ENCODE assay signal across 22 mouse cellular contexts in genomic region chr5:26707661-26708060, GRCm38 (mm10).
DNase-seq lines count a peak whose midpoint lies in the region; ATAC-seq and TF ChIP-seq lines count a peak whose summit lies in the region.
"Had no signal": no experiment of that assay in that cellular context is flagged by ENCODE, and none has a peak within 500 bp of the region (broad histone marks: within the 10 kb centered on the region; RNA-seq: fewer than 3 reads in every experiment).

No protein-coding gene starts in this region.

- no peak for TF ChIP-seq CTCF in stomach, postnatal 0 days (IDR thresholded peaks at IDR 0.05; ENCODE audit: low read depth)

- no peak overlapping the region for H3K27ac ChIP-seq in stomach, postnatal 0 days (replicated peaks)
- H3K27ac ChIP-seq: embryonic facial prominence, embryonic 15.5 days; hindbrain, embryonic 12.5 days; limb, embryonic 15.5 days; liver, embryonic 15.5 days; macrophage had no signal

- H3K36me3 ChIP-seq in stomach, postnatal 0 days (ENCODE audit: control insufficient read depth, insufficient read depth, low read length), result no peaks in the 10 kb centered on the region
- H3K36me3 ChIP-seq: embryonic facial prominence, embryonic 15.5 days; hindbrain, embryonic 12.5 days; limb, embryonic 15.5 days; liver, embryonic 15.5 days had no signal

- no peak overlapping the region for H3K4me3 ChIP-seq in stomach, postnatal 0 days (ENCODE audit: low read depth, low read length)
- H3K4me3 ChIP-seq: embryonic facial prominence, embryonic 15.5 days; hindbrain, embryonic 12.5 days; limb, embryonic 15.5 days; liver, embryonic 15.5 days had no signal

- H3K9me3 ChIP-seq in stomach, postnatal 0 days (ENCODE audit: control insufficient read depth, low read length), result no peaks in the 10 kb centered on the region
- H3K9me3 ChIP-seq: embryonic facial prominence, embryonic 15.5 days; hindbrain, embryonic 12.5 days; limb, embryonic 15.5 days; liver, embryonic 15.5 days had no signal

- 76% methylated on average over 2 of the region's 2 CpGs for WGBS in stomach, postnatal 0 days

- ATAC-seq in stomach, postnatal 0 days (ENCODE audit: low FRiP score, low TSS enrichment), result no peak

- no peak for TF ChIP-seq EP300 in stomach, postnatal 0 days (optimal IDR thresholded peaks at IDR 0.05)

- H3K4me2 ChIP-seq in stomach, postnatal 0 days (replicated peaks; ENCODE audit: low read depth), result no peak overlapping the region
- H3K4me2 ChIP-seq: embryonic facial prominence, embryonic 15.5 days; hindbrain, embryonic 12.5 days; limb, embryonic 15.5 days; liver, embryonic 15.5 days; midbrain, embryonic 11.5 days had no signal

- H3K4me1 ChIP-seq in stomach, postnatal 0 days (replicated peaks; ENCODE audit: control insufficient read depth, insufficient read depth), result no peaks in the 10 kb centered on the region
- H3K4me1 ChIP-seq: embryonic facial prominence, embryonic 15.5 days; hindbrain, embryonic 12.5 days; limb, embryonic 15.5 days; liver, embryonic 15.5 days had no signal

- no peaks in the 10 kb centered on the region for H3K27me3 ChIP-seq in stomach, postnatal 0 days (ENCODE audit: control insufficient read depth, insufficient read depth, low read length)
- H3K27me3 ChIP-seq: CH12.LX; embryonic facial prominence, embryonic 15.5 days; hindbrain, embryonic 12.5 days; limb, embryonic 15.5 days; liver, embryonic 15.5 days had no signal

- peak; percentile 15 for DNase-seq in layer of hippocampus, adult 11-12 months (ENCODE audit: low spot score)
- DNase-seq in layer of hippocampus, postnatal 10 days (ENCODE audit: low spot score in 2 of 2), result no peak
- DNase-seq in frontal cortex, postnatal 14 days (ENCODE audit: low spot score in 2 of 2), result peak; percentile 8 to 9
- DNase-seq in left cerebral cortex, adult 9 months (ENCODE audit: low spot score in 2 of 2), result peak; percentile 53 to 64
- DNase-seq in right cerebral cortex, postnatal 25 days, result peak; percentile 48
- no peak for DNase-seq in stomach, postnatal 0 days (ENCODE audit: low spot score)
- no peak for DNase-seq in gastrocnemius, postnatal 4 days (ENCODE audit: low spot score in 2 of 2)
- DNase-seq in testis, postnatal 10 days (ENCODE audit: low spot score), result no peak
- DNase-seq: adrenal gland, postnatal 14 days; cerebellum, adult 18-20 months; cerebellum, postnatal 25 days; gastrocnemius, postnatal 25 days; kidney, adult 2 months; kidney, postnatal 10 days; thymus, postnatal 36 days had no signal

- no peak overlapping the region for H3K9ac ChIP-seq in stomach, postnatal 0 days (ENCODE audit: low read length)
- H3K9ac ChIP-seq: embryonic facial prominence, embryonic 15.5 days; hindbrain, embryonic 12.5 days; limb, embryonic 15.5 days; liver, embryonic 15.5 days had no signal

Comparison
In these comparisons a context has a peak if more than half of its experiments do, and no peak if none do; other contexts are left out.
1. DNase-seq: peak in layer of hippocampus, adult 11-12 months (single experiment), frontal cortex, postnatal 14 days (2 of 2), left cerebral cortex, adult 9 months (2 of 2) and right cerebral cortex, postnatal 25 days (single experiment); none in layer of hippocampus, postnatal 10 days (0 of 2), stomach, postnatal 0 days (single experiment), gastrocnemius, postnatal 4 days (0 of 2) and testis, postnatal 10 days (single experiment).